Mouse (Mus musculus): ENCODE data around the gene Cacna1s. TPM values are rescaled to one million over a fixed set of nuclear protein-coding genes. Genes with fewer than 3 reads are reported as not detected.
A peak's percentile ranks its signal among the peaks of the same experiment; 100 is the strongest.

Gene Cacna1s
- total and polyA plus RNA-seq, 2 experiments from 2014 or later, result 0.49 TPM; not detected in 1

- Histone ChIP-seq H3K27me3 (ENCODE audit: control insufficient read depth, insufficient read depth, low read length) (no peaks in the 10 kb centered on the region; the same call in 1 of the 2 replicates), H3K4me3 (ENCODE audit: low read depth, low read length) (no peak overlapping the region), H3K27ac (ENCODE audit: low read depth) (no peak overlapping the region), H3K9me3 (replicated peaks; ENCODE audit: control insufficient read depth, low read length) (no peaks in the 10 kb centered on the region), H3K36me3 (replicated peaks; ENCODE audit: control insufficient read depth, insufficient read depth, low read length) (no peaks in the 10 kb centered on the region), H3K9ac (replicated peaks; ENCODE audit: low read depth, low read length) (no peak overlapping the region), H3K4me2 (ENCODE audit: low read depth, low read length) (no peak overlapping the region), H3K4me1 (ENCODE audit: control insufficient read depth, insufficient read depth) (no peaks in the 10 kb centered on the region)
- WGBS, result 64% methylated on average over 3 of the region's 3 CpGs
- TF ChIP-seq EP300 (IDR thresholded peaks at IDR 0.05; ENCODE audit: low read depth) (no peak), CTCF (IDR thresholded peaks at IDR 0.05; ENCODE audit: low read depth) (no peak)
- ATAC-seq (ENCODE audit: insufficient read depth, low read depth) (no peak), DNase-seq (ENCODE audit: low spot score) (no peak)
Observed at GRCm38 (mm10) chr1:136067579-136067978, 15.0 kb downstream of the Cacna1s start.

GRCm38 (mm10) chr1:136076086-136076485 lies 23.5 kb downstream of the Cacna1s start:
- Histone ChIP-seq H3K9me3 (replicated peaks; ENCODE audit: control insufficient read depth, low read length) (no peaks in the 10 kb centered on the region), H3K4me3 (ENCODE audit: low read depth, low read length) (no peak overlapping the region), H3K27ac (ENCODE audit: low read depth) (no peak overlapping the region), H3K4me1 (ENCODE audit: control insufficient read depth, insufficient read depth) (no peaks in the 10 kb centered on the region; the same call in 1 of the 2 replicates), H3K4me2 (ENCODE audit: low read depth, low read length) (no peak overlapping the region), H3K9ac (replicated peaks; ENCODE audit: low read depth, low read length) (no peak overlapping the region), H3K27me3 (ENCODE audit: control insufficient read depth, insufficient read depth, low read length) (0 out of 2 replicates have a peak, but pooled peaks cover 7% of the 10 kb centered on the region), H3K36me3 (replicated peaks; ENCODE audit: control insufficient read depth, insufficient read depth, low read length) (no peaks in the 10 kb centered on the region)
- TF ChIP-seq EP300 (IDR thresholded peaks at IDR 0.05; ENCODE audit: low read depth) (no peak), CTCF (IDR thresholded peaks at IDR 0.05; ENCODE audit: low read depth) (peak; percentile 71)
- 8% methylated on average over 3 of the region's 3 CpGs for WGBS
- ATAC-seq (ENCODE audit: insufficient read depth, low read depth), result peak; percentile 41; the same call in 1 of the 2 replicates
- peak; percentile 24 for DNase-seq (ENCODE audit: low spot score)

GRCm38 (mm10) chr1:136077656-136078055 lies 25.1 kb downstream of the Cacna1s start:
- WGBS, result 37% methylated on average over 4 of the region's 4 CpGs
- H3K27me3 ChIP-seq (ENCODE audit: control insufficient read depth, insufficient read depth, low read length), result 0 out of 2 replicates have a peak, but pooled peaks cover 7% of the 10 kb centered on the region
- no peak overlapping the region for H3K4me2 ChIP-seq (ENCODE audit: low read depth, low read length)
- no peak overlapping the region for H3K9ac ChIP-seq (replicated peaks; ENCODE audit: low read depth, low read length)
- ATAC-seq (ENCODE audit: insufficient read depth, low read depth), result no peak
- TF ChIP-seq CTCF (IDR thresholded peaks at IDR 0.05; ENCODE audit: low read depth) (no peak), EP300 (IDR thresholded peaks at IDR 0.05; ENCODE audit: low read depth) (no peak)
- no peaks in the 10 kb centered on the region; the same call in 1 of the 2 replicates for H3K4me1 ChIP-seq (ENCODE audit: control insufficient read depth, insufficient read depth)
- H3K36me3 ChIP-seq (replicated peaks; ENCODE audit: control insufficient read depth, insufficient read depth, low read length), result no peaks in the 10 kb centered on the region
- H3K27ac ChIP-seq (ENCODE audit: low read depth), result no peak overlapping the region
- no peak overlapping the region for H3K4me3 ChIP-seq (ENCODE audit: low read depth, low read length)
- DNase-seq (ENCODE audit: low spot score), result no peak
- no peaks in the 10 kb centered on the region; the same call in 1 of the 2 replicates for H3K9me3 ChIP-seq (replicated peaks; ENCODE audit: control insufficient read depth, low read length)

- Histone ChIP-seq H3K4me2 (ENCODE audit: low read depth, low read length) (no peak overlapping the region), H3K36me3 (replicated peaks; ENCODE audit: control insufficient read depth, insufficient read depth, low read length) (no peaks in the 10 kb centered on the region), H3K4me3 (ENCODE audit: low read depth, low read length) (no peak overlapping the region), H3K27ac (ENCODE audit: low read depth) (no peak overlapping the region), H3K4me1 (ENCODE audit: control insufficient read depth, insufficient read depth) (peaks cover 5% of the 10 kb centered on the region; the same call in 1 of the 2 replicates), H3K9ac (replicated peaks; ENCODE audit: low read depth, low read length) (no peak overlapping the region), H3K9me3 (replicated peaks; ENCODE audit: control insufficient read depth, low read length) (no peaks in the 10 kb centered on the region; the same call in 1 of the 2 replicates), H3K27me3 (ENCODE audit: control insufficient read depth, insufficient read depth, low read length) (peaks cover 10% of the 10 kb centered on the region; the same call in 1 of the 2 replicates)
- DNase-seq (ENCODE audit: low spot score), result no peak
- WGBS, result 71% methylated on average over 1 of the region's 1 CpGs
- no peak for TF ChIP-seq CTCF (IDR thresholded peaks at IDR 0.05; ENCODE audit: low read depth)
- no peak for ATAC-seq (ENCODE audit: insufficient read depth, low read depth)
Observed at GRCm38 (mm10) chr1:136081161-136081560, 28.6 kb downstream of the Cacna1s start.

- Histone ChIP-seq H3K36me3 (replicated peaks; ENCODE audit: control insufficient read depth, insufficient read depth, low read length) (no peaks in the 10 kb centered on the region), H3K27ac (ENCODE audit: low read depth) (no peak overlapping the region), H3K9ac (replicated peaks; ENCODE audit: low read depth, low read length) (no peak overlapping the region), H3K4me1 (ENCODE audit: control insufficient read depth, insufficient read depth) (peaks cover 8% of the 10 kb centered on the region; the same call in 1 of the 2 replicates), H3K4me2 (ENCODE audit: low read depth, low read length) (no peak overlapping the region), H3K9me3 (replicated peaks; ENCODE audit: control insufficient read depth, low read length) (no peaks in the 10 kb centered on the region; the same call in 1 of the 2 replicates), H3K4me3 (ENCODE audit: low read depth, low read length) (no peak overlapping the region), H3K27me3 (ENCODE audit: control insufficient read depth, insufficient read depth, low read length) (peaks cover 11% of the 10 kb centered on the region; the same call in 1 of the 2 replicates)
- TF ChIP-seq CTCF (IDR thresholded peaks at IDR 0.05; ENCODE audit: low read depth), result no peak
- no peak for TF ChIP-seq EP300 (IDR thresholded peaks at IDR 0.05; ENCODE audit: low read depth)
- no peak for ATAC-seq (ENCODE audit: insufficient read depth, low read depth)
- no peak for DNase-seq (ENCODE audit: low spot score)
- WGBS, result 55% methylated on average over 3 of the region's 3 CpGs
Observed at GRCm38 (mm10) chr1:136085988-136086685, 33.6 kb downstream of the Cacna1s start.
